Mouse (Mus musculus): ENCODE measurements around the gene Slc25a20. TPM values are rescaled to one million over a fixed set of nuclear protein-coding genes. Genes with fewer than 3 reads are reported as not detected.

Slc25a20 gene
- polyA plus RNA-seq, 2 experiments, result 8.6 to 14.0 TPM

GRCm38 (mm10) chr9:108662660-108663059 lies 772 bp downstream of the Slc25a20 start:
- peak overlapping the region; percentile 76 for H3K4me2 ChIP-seq (ENCODE audit: low read depth)
- H3K9me3 ChIP-seq (ENCODE audit: control insufficient read depth, low read length), result no peaks in the 10 kb centered on the region
- H3K9ac ChIP-seq (replicated peaks), result peak overlapping the region; percentile 63
- no peak for TF ChIP-seq CTCF (IDR thresholded peaks at IDR 0.05; ENCODE audit: low read depth)
- no peak for TF ChIP-seq EP300 (IDR thresholded peaks at IDR 0.05; ENCODE audit: low read depth)
- WGBS (ENCODE audit: insufficient replicate concordance), result 26% methylated on average over 6 of the region's 6 CpGs
- H3K27me3 ChIP-seq (ENCODE audit: control insufficient read depth, insufficient read depth, low read length), result no peaks in the 10 kb centered on the region
- ATAC-seq (ENCODE audit: insufficient read depth) (no peak), DNase-seq (ENCODE audit: low read depth in 3 of 3, low spot score in 3 of 3) (no peak)
- H3K4me1 ChIP-seq (replicated peaks; ENCODE audit: control insufficient read depth in 2 of 2, insufficient read depth in 2 of 2, low read length in 1 of 2), result peaks cover 6 to 9% of the 10 kb centered on the region in 2 experiments; a peak in 3 of 4 replicates
- no peak overlapping the region for H3K27ac ChIP-seq
- H3K36me3 ChIP-seq (replicated peaks; ENCODE audit: control insufficient read depth, insufficient read depth, low read depth), result no peaks in the 10 kb centered on the region
- H3K4me3 ChIP-seq (ENCODE audit: insufficient read depth in 1 of 2, low read depth in 2 of 2, low read length in 2 of 2), result peak overlapping the region; percentile 72 to 76

- Histone ChIP-seq H3K27ac (no peak overlapping the region), H3K4me1 (replicated peaks; ENCODE audit: control insufficient read depth in 2 of 2, insufficient read depth in 2 of 2, low read length in 1 of 2) (no peaks in the 10 kb centered on the region), H3K27me3 (ENCODE audit: control insufficient read depth, insufficient read depth, low read length) (no peaks in the 10 kb centered on the region), H3K4me2 (ENCODE audit: low read depth) (no peak overlapping the region), H3K36me3 (replicated peaks; ENCODE audit: control insufficient read depth, insufficient read depth, low read depth) (no peaks in the 10 kb centered on the region; the same call in 1 of the 2 replicates), H3K9ac (replicated peaks) (no peak overlapping the region), H3K4me3 (ENCODE audit: insufficient read depth in 1 of 2, low read depth in 2 of 2, low read length in 2 of 2) (no peak overlapping the region), H3K9me3 (ENCODE audit: control insufficient read depth, low read length) (no peaks in the 10 kb centered on the region)
- no peak for ATAC-seq (ENCODE audit: insufficient read depth)
- TF ChIP-seq EP300 (IDR thresholded peaks at IDR 0.05; ENCODE audit: low read depth) (no peak), CTCF (IDR thresholded peaks at IDR 0.05; ENCODE audit: low read depth) (peak; percentile 70)
- DNase-seq (ENCODE audit: low read depth in 3 of 3, low spot score in 3 of 3), result no peak
- WGBS (ENCODE audit: insufficient replicate concordance), result 79% methylated on average over 8 of the region's 8 CpGs
Observed at GRCm38 (mm10) chr9:108669875-108670274, 8.0 kb downstream of the Slc25a20 start.

DNA sequence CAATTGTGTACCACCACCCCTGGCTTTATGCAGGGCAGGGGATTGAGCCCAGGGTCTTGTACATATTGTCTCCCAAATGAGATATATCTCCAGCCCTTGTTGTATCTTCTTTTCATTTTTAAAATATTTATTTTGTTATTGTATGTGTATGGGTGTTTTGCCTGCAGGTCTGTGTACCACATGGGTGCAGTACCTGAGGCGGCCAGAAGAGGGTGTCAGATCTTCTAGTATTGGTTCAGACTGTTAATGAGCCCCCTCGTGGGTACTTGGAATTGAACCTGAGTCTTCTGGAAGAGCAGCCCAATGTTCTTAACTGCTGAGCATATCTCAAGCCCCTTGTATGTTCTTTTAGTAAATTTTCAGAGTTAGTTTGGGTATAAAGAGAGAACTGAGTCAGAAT lies 11.3 kb downstream of the Slc25a20 start:
- WGBS (ENCODE audit: insufficient replicate concordance), result 38% methylated on average over 2 of the region's 2 CpGs
- H3K9me3 ChIP-seq (ENCODE audit: control insufficient read depth, low read length), result no peaks in the 10 kb centered on the region
- no peak overlapping the region for H3K9ac ChIP-seq (replicated peaks)
- ATAC-seq (ENCODE audit: insufficient read depth) (no peak), DNase-seq (ENCODE audit: low read depth in 3 of 3, low spot score in 3 of 3) (no peak)
- TF ChIP-seq EP300 (IDR thresholded peaks at IDR 0.05; ENCODE audit: low read depth) (no peak), CTCF (IDR thresholded peaks at IDR 0.05; ENCODE audit: low read depth) (peak; percentile 63)
- H3K4me3 ChIP-seq (ENCODE audit: insufficient read depth in 1 of 2, low read depth in 2 of 2, low read length in 2 of 2), result no peak overlapping the region
- H3K36me3 ChIP-seq (replicated peaks; ENCODE audit: control insufficient read depth, insufficient read depth, low read depth), result no peaks in the 10 kb centered on the region; the same call in 1 of the 2 replicates
- no peaks in the 10 kb centered on the region for H3K4me1 ChIP-seq (replicated peaks; ENCODE audit: control insufficient read depth in 2 of 2, insufficient read depth in 2 of 2, low read length in 1 of 2)
- no peaks in the 10 kb centered on the region for H3K27me3 ChIP-seq (ENCODE audit: control insufficient read depth, insufficient read depth, low read length)
- H3K4me2 ChIP-seq (ENCODE audit: low read depth), result no peak overlapping the region
- H3K27ac ChIP-seq, result no peak overlapping the region

GRCm38 (mm10) chr9:108680026-108680425 lies 18.1 kb downstream of the Slc25a20 start:
- H3K4me2 ChIP-seq (ENCODE audit: low read depth), result no peak overlapping the region
- no peak overlapping the region for H3K4me3 ChIP-seq (ENCODE audit: insufficient read depth in 1 of 2, low read depth in 2 of 2, low read length in 2 of 2)
- ATAC-seq (ENCODE audit: insufficient read depth), result no peak
- H3K36me3 ChIP-seq (replicated peaks; ENCODE audit: control insufficient read depth, insufficient read depth, low read depth), result no peaks in the 10 kb centered on the region; the same call in 1 of the 2 replicates
- 82% methylated on average over 15 of the region's 15 CpGs for WGBS (ENCODE audit: insufficient replicate concordance)
- TF ChIP-seq CTCF (IDR thresholded peaks at IDR 0.05; ENCODE audit: low read depth) (no peak), EP300 (IDR thresholded peaks at IDR 0.05; ENCODE audit: low read depth) (no peak)
- no peak overlapping the region for H3K9ac ChIP-seq (replicated peaks)
- no peaks in the 10 kb centered on the region for H3K27me3 ChIP-seq (ENCODE audit: control insufficient read depth, insufficient read depth, low read length)
- no peaks in the 10 kb centered on the region for H3K9me3 ChIP-seq (ENCODE audit: control insufficient read depth, low read length)
- no peak for DNase-seq (ENCODE audit: low read depth in 3 of 3, low spot score in 3 of 3)
- no peaks in the 10 kb centered on the region for H3K4me1 ChIP-seq (replicated peaks; ENCODE audit: control insufficient read depth in 2 of 2, insufficient read depth in 2 of 2, low read length in 1 of 2)
- H3K27ac ChIP-seq, result no peak overlapping the region

DNA sequence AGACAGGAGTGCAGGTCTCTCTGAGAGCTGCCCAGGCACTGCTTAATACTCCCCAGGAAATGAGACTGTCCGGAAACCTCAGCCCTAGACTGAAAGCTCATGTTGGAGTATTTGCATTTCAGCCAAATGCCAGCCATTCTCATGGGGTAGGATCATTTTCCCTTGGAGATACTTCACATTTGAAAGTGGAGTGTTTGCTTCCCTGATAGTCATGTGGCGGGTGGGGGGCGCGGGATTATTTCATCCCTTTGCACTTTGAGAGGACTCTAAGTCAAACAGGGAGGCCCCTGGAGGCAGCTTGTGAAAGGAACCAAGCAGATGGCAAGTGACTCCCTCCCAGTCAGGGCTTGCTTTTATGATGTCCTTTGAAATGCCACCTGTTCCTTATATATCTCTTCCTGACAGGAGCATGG lies 24.6 kb downstream of the Slc25a20 start:
- peaks cover 0 to 7% of the 10 kb centered on the region in 2 experiments; a peak in 2 of 4 replicates for H3K4me1 ChIP-seq (replicated peaks; ENCODE audit: control insufficient read depth in 2 of 2, insufficient read depth in 2 of 2, low read length in 1 of 2)
- no peak overlapping the region for H3K27ac ChIP-seq
- DNase-seq (ENCODE audit: low read depth in 3 of 3, low spot score in 3 of 3) (no peak), ATAC-seq (ENCODE audit: insufficient read depth) (no peak)
- H3K9me3 ChIP-seq (ENCODE audit: control insufficient read depth, low read length), result no peaks in the 10 kb centered on the region
- TF ChIP-seq EP300 (IDR thresholded peaks at IDR 0.05; ENCODE audit: low read depth), result no peak
- no peak for TF ChIP-seq CTCF (IDR thresholded peaks at IDR 0.05; ENCODE audit: low read depth)
- H3K9ac ChIP-seq (replicated peaks), result no peak overlapping the region
- H3K27me3 ChIP-seq (ENCODE audit: control insufficient read depth, insufficient read depth, low read length), result peaks cover 5% of the 10 kb centered on the region; the same call in 1 of the 2 replicates
- H3K4me2 ChIP-seq (ENCODE audit: low read depth), result no peak overlapping the region
- 63% methylated on average over 4 of the region's 4 CpGs for WGBS (ENCODE audit: insufficient replicate concordance)
- H3K4me3 ChIP-seq (ENCODE audit: insufficient read depth in 1 of 2, low read depth in 2 of 2, low read length in 2 of 2), result no peak overlapping the region
- H3K36me3 ChIP-seq (replicated peaks; ENCODE audit: control insufficient read depth, insufficient read depth, low read depth), result no peaks in the 10 kb centered on the region
